Mouse (Mus musculus) G1E (cell line): ENCODE data around the gene Bcl2l15. TPM values are rescaled to one million over a fixed set of nuclear protein-coding genes. Genes with fewer than 3 reads are reported as not detected.
"Not testable (repeated sequence)": the region's sequence is repeated elsewhere in the genome, so short reads cannot be mapped to it uniquely, and the experiment has no call there.

Source experiments
- ATAC-seq: 2 replicates; pipeline ENCODE4 v1.8.0; 2016; ENCODE audit warnings: mild to moderate bottlenecking; ENCODE audit not compliant: insufficient number of reproducible peaks, poor library complexity, low FRiP score, severe bottlenecking; ENCODE audit errors: extremely low read depth
- DNase-seq: peaks from one replicate; pipeline ENCODE4 v3.0.0; 2012; ENCODE audit warnings: low spot score
- H3K27me3 ChIP-seq: 2 replicates; pipeline ENCODE4 v1.6.1; 2012; ENCODE audit warnings: mild to moderate bottlenecking, low read length, inconsistent platforms; ENCODE audit not compliant: insufficient read depth
- H3K36me3 ChIP-seq: replicated peaks from 2 replicates; pipeline ENCODE3; 2012; ENCODE audit warnings: mild to moderate bottlenecking, inconsistent platforms
- H3K4me1 ChIP-seq: 2 replicates; pipeline ENCODE4 v1.6.1; 2012; ENCODE audit warnings: low read depth, low read length, inconsistent platforms, mixed read lengths; ENCODE audit not compliant: insufficient read depth
- H3K4me3 ChIP-seq: 2 replicates; pipeline ENCODE4 v1.5.1; 2012; ENCODE audit warnings: low read depth, mild to moderate bottlenecking, inconsistent platforms, low read length, moderate library complexity, mixed read lengths
- H3K9me3 ChIP-seq: replicated peaks from 2 replicates; pipeline ENCODE4 v1.6.1; 2012; ENCODE audit warnings: inconsistent platforms
- CTCF ChIP-seq: IDR thresholded peaks from 2 replicates; pipeline ENCODE4 v1.5.1; 2012; ENCODE audit warnings: low read depth, low read length, inconsistent platforms, mixed read lengths
- GATA1 ChIP-seq: IDR thresholded peaks from 2 replicates; pipeline ENCODE4 v1.6.1; 2012; ENCODE audit warnings: borderline replicate concordance, low read length, inconsistent platforms, mixed read lengths
- GATA2 ChIP-seq: IDR thresholded peaks from 2 replicates; pipeline ENCODE4 v1.6.1; 2012; ENCODE audit warnings: low read depth, low read length, inconsistent platforms, borderline replicate concordance
- POLR2AphosphoS5 ChIP-seq: IDR thresholded peaks from 2 replicates; pipeline ENCODE4 v1.6.1; 2012; ENCODE audit warnings: low read depth, low read length, inconsistent platforms; ENCODE audit not compliant: insufficient replicate concordance
- TAL1 ChIP-seq: conservative IDR thresholded peaks from 2 replicates; pipeline ENCODE4 v1.6.1; 2012; ENCODE audit warnings: low read depth, low read length, inconsistent platforms, mixed read lengths
- polyA plus RNA-seq: library from polyadenylated mRNA; stranded (reverse); fragments of >175 nt; gene quantifications from 2 replicates; pipeline ENCODE4 v1.2.3, GENCODE M21; 2012
- total RNA-seq, 2 experiments: library from RNA; stranded (forward) in 1 of 2; stranded (reverse) in 1 of 2; fragments of 200-1000 nt in 1 of 2; fragments of >200 nt in 1 of 2; fragmentation: Nextera tagmentation in 1 of 2; gene quantifications; 2 replicates each; pipeline ENCODE4 v1.2.3; 2014 to 2017

Bcl2l15 gene
- total and polyA plus RNA-seq, 3 experiments, result 1.1 TPM; not detected in 2

- ATAC-seq, result no peak
- Histone ChIP-seq H3K9me3 (peaks cover 20% of the 10 kb centered on the region), H3K36me3 (no peaks in the 10 kb centered on the region), H3K4me1 (no peaks in the 10 kb centered on the region), H3K27me3 (no peaks in the 10 kb centered on the region), H3K4me3 (no peak overlapping the region)
- DNase-seq, result no peak
- TF ChIP-seq GATA1 (no peak), GATA2 (no peak), POLR2AphosphoS5 (no peak), TAL1 (no peak), CTCF (no peak)
Measured at GRCm38 (mm10) chr3:103839711-103840110, 7.3 kb downstream of the Bcl2l15 start.

GRCm38 (mm10) chr3:103840195-103840594 lies 7.8 kb downstream of the Bcl2l15 start:
- H3K27me3 ChIP-seq, ATAC-seq, DNase-seq, H3K4me1 ChIP-seq, H3K36me3 ChIP-seq, H3K4me3 ChIP-seq: not testable (repeated sequence)
- peaks cover 20% of the 10 kb centered on the region for H3K9me3 ChIP-seq

GRCm38 (mm10) chr3:103840946-103841345 lies 8.5 kb downstream of the Bcl2l15 start:
- ATAC-seq, H3K4me3 ChIP-seq, H3K36me3 ChIP-seq, H3K27me3 ChIP-seq, DNase-seq, H3K4me1 ChIP-seq: not testable (repeated sequence)
- H3K9me3 ChIP-seq, result peaks cover 20% of the 10 kb centered on the region

GRCm38 (mm10) chr3:103850644-103851363 lies 18.4 kb downstream of the Bcl2l15 start:
- Histone ChIP-seq H3K9me3 (no peaks in the 10 kb centered on the region), H3K4me1 (peaks cover 18% of the 10 kb centered on the region), H3K4me3 (no peak overlapping the region), H3K27me3 (peaks cover 7% of the 10 kb centered on the region), H3K36me3 (no peaks in the 10 kb centered on the region)
- ATAC-seq (no peak), DNase-seq (no peak)
- TF ChIP-seq TAL1 (no peak), GATA2 (no peak), CTCF (no peak)

- no peaks in the 10 kb centered on the region for H3K36me3 ChIP-seq
- peaks cover 7% of the 10 kb centered on the region for H3K27me3 ChIP-seq
- H3K9me3 ChIP-seq, result no peaks in the 10 kb centered on the region
- ATAC-seq (no peak), DNase-seq (no peak)
- H3K4me3 ChIP-seq, result no peak overlapping the region
- peaks cover 20% of the 10 kb centered on the region for H3K4me1 ChIP-seq
- no peak for TF ChIP-seq GATA1
- TF ChIP-seq GATA2, result no peak
- no peak for TF ChIP-seq POLR2AphosphoS5
- no peak for TF ChIP-seq TAL1
- TF ChIP-seq CTCF, result no peak
Measured at GRCm38 (mm10) chr3:103851481-103851880, 19.1 kb downstream of the Bcl2l15 start.

GRCm38 (mm10) chr3:103851882-103852281 lies 19.5 kb downstream of the Bcl2l15 start:
- H3K27me3 ChIP-seq, result peaks cover 7% of the 10 kb centered on the region
- no peaks in the 10 kb centered on the region for H3K36me3 ChIP-seq
- no peaks in the 10 kb centered on the region for H3K9me3 ChIP-seq
- ATAC-seq (no peak), DNase-seq (no peak)
- H3K4me1 ChIP-seq, result peaks cover 18% of the 10 kb centered on the region
- no peak overlapping the region for H3K4me3 ChIP-seq
- TF ChIP-seq GATA1, result no peak
- no peak for TF ChIP-seq POLR2AphosphoS5

- Histone ChIP-seq H3K4me3 (no peak overlapping the region), H3K36me3 (no peaks in the 10 kb centered on the region), H3K4me1 (peaks cover 17% of the 10 kb centered on the region), H3K9me3 (no peaks in the 10 kb centered on the region), H3K27me3 (peaks cover 7% of the 10 kb centered on the region)
- TF ChIP-seq CTCF (no peak), POLR2AphosphoS5 (no peak), GATA2 (no peak), TAL1 (no peak), GATA1 (no peak)
- DNase-seq, result no peak
- no peak for ATAC-seq
Measured at GRCm38 (mm10) chr3:103852565-103853299, 20.3 kb downstream of the Bcl2l15 start.
